Mouse (Mus musculus) kidney, adult 2 months (tissue): ENCODE measurements at regions not wholly inside any gene's neighbourhood (a gene's known extent, or its start where the extent isn't known, plus 50 kb on each side); places are given as distances from the start of the nearest gene placed in this dataset.

Experiments used
- CTCF ChIP-seq: fragments of 200-500 bp; conservative IDR thresholded peaks from 2 replicates; pipeline ENCODE4 v1.5.1; 2011; ENCODE audit warnings: low read depth, mild to moderate bottlenecking, control low read depth, low read length, moderate library complexity, mixed read lengths; ENCODE audit not compliant: insufficient read depth, insufficient read length
- POLR2A ChIP-seq: fragments of 200-500 bp; IDR thresholded peaks from one replicate; pipeline ENCODE4 v1.6.1; 2011; ENCODE audit warnings: low read depth, low read length, control low read depth

GRCm38 (mm10) chr1:136725242-136725641 lies 100.5 kb downstream of the Zfp281 start:
- TF ChIP-seq CTCF: no peak
- TF ChIP-seq POLR2A: no peak
